Mouse (Mus musculus): ENCODE data around the gene Polr2f. TPM values are rescaled to one million over a fixed set of nuclear protein-coding genes. Genes with fewer than 3 reads are reported as not detected.

Gene Polr2f
- polyA plus RNA-seq, 1 experiment from 2014 or later = 327 TPM

DNA sequence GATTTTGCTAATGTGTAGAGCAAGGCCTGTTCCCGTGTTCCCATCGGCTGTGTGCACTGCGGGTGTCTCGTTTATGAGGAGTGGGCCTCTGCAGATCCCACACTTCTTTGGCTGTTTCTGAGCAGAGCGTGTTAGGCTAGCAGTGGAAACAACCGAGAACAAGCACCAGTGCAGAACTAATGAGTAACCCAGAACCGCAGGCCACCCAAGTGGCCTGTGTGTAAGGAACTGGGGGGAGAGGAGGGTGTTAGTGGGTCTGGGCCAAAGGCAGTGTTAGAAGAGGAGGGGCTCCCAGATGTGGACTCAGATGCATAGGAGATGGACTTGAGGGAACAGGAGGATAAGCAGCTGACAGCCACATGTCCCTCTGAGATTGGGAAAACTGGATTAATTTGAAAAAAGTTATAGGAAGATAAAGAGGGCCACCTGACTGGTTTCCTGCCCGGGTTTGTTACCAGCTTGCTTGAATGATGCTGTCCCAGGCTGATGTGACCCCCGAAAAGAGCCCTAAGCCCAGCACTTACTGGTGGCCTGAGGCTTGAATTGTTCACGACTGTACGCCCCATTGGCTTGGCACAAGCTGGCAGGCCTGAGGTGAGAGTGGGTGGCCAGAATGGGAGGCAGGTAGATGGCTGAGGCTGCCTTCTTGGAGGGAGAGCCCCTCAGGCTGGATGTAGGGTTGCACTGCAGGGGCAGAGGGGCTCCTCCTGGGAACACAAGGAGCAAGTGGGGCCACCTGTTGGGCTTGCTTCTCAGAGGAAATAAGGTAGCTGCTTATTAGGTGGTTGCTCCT, 4.8 kb upstream of the Polr2f start:
- ATAC-seq (ENCODE audit: low FRiP score, low read depth) = no peak
- H3K4me3 ChIP-seq = no peak overlapping the region
- H3K9me3 ChIP-seq = no peaks in the 10 kb centered on the region
- 68% methylated on average over 11 of the region's 11 CpGs for WGBS
- no peak overlapping the region for H3K4me2 ChIP-seq (replicated peaks)
- no peak overlapping the region for H3K9ac ChIP-seq (replicated peaks)
- no peak overlapping the region for H3K27ac ChIP-seq (replicated peaks)
- H3K27me3 ChIP-seq = no peaks in the 10 kb centered on the region
- peaks cover 24% of the 10 kb centered on the region for H3K36me3 ChIP-seq
- H3K4me1 ChIP-seq = peaks cover 8% of the 10 kb centered on the region; the same call in 1 of the 2 replicates

DNA sequence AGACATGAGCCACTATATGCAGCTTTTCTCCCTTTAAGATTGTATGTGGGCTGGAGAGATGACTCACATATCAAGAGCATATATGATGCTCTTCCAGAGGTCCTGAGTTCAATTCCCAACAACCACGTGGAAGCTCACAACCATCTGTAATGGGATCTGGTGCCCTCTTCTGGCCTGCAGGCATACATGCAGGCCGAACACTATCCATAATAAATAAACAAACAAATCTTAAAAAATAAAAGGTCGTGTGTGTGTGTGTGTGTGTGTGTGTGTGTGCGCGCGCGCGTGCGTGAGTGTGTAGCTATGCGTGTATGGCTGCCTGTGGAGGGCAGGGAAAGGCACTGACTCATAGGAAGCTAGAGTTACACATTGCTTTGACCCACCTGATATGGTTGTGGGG, 1.2 kb upstream of the Polr2f start:
- H3K4me2 ChIP-seq (replicated peaks) = no peak overlapping the region
- no peaks in the 10 kb centered on the region for H3K27me3 ChIP-seq
- peaks cover 4% of the 10 kb centered on the region for H3K36me3 ChIP-seq
- H3K9me3 ChIP-seq = no peaks in the 10 kb centered on the region
- WGBS = 66% methylated on average over 10 of the region's 10 CpGs
- H3K4me3 ChIP-seq = no peak overlapping the region
- H3K9ac ChIP-seq (replicated peaks) = no peak overlapping the region
- H3K4me1 ChIP-seq = peaks cover 22% of the 10 kb centered on the region
- no peak overlapping the region for H3K27ac ChIP-seq (replicated peaks)
- ATAC-seq (ENCODE audit: low FRiP score, low read depth) = no peak

DNA sequence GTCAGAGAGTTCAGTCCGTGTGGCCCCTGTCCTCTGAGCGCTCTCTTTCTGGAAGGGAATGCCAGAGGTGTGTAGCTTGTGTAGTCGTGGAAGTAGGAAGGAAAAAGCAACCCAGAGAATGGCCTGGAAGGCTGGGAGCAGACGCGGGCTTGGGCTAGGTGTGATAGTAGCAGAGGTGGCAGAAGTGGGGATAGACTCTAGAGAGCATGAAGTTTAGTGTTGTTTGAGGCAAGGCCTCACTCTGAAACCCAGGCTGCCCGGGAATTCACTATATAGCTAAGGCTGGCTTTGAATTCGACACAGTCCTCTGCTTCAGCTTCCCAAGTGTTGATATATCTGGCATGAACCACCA, 733 bp downstream of the Polr2f start:
- Histone ChIP-seq H3K4me3 (peak overlapping the region; percentile 94), H3K4me2 (replicated peaks) (peak overlapping the region; percentile 65), H3K27ac (replicated peaks) (peak overlapping the region; percentile 52), H3K27me3 (no peaks in the 10 kb centered on the region), H3K36me3 (peaks cover 23% of the 10 kb centered on the region), H3K9me3 (no peaks in the 10 kb centered on the region), H3K9ac (replicated peaks) (peak overlapping the region; percentile 86), H3K4me1 (peaks cover 19% of the 10 kb centered on the region)
- no peak for ATAC-seq (ENCODE audit: low FRiP score, low read depth)
- 4% methylated on average over 7 of the region's 7 CpGs for WGBS

DNA sequence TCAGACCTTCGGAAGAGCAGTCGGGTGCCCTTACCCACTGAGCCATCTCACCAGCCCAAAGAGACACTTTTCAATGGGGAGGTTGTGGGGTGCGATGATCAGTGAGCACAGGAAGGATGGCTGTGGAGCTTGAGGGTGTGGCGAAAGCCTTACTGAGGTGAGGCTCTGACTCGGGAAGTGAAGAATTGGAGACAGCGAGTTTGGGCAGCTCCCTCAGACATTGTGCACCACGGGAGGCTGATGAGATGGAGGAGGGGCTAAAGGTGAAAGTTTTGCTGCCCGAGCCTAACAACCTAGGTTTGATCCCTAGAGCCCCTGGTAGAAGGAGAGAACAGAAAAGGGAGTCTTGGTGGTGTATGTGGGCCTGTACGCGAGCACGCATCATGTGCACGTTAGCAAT, 2.5 kb downstream of the Polr2f start:
- H3K27ac ChIP-seq (replicated peaks) = no peak overlapping the region
- no peak for ATAC-seq (ENCODE audit: low FRiP score, low read depth)

DNA sequence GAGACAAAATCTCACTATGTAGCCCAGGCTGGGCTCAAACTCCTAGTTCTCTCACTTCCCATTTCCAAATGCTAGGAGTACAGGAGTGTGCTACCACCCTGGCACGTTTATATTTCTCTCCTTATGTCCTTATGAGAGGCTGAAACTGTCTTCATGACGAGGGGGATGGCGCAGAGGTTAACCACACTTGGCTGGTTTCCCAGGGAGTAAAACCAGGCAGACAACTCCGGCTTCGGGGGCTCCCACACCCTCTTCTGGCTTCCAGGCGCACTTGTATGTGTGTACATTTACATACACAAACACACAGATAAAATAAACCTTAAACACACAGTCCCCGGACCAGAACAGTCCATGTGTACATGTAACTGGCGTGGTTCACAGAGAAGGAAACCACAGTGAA, 3.2 kb downstream of the Polr2f start:
- H3K27me3 ChIP-seq = no peaks in the 10 kb centered on the region
- WGBS = 91% methylated on average over 8 of the region's 8 CpGs
- peaks cover 39% of the 10 kb centered on the region for H3K36me3 ChIP-seq
- no peak overlapping the region for H3K9ac ChIP-seq (replicated peaks)
- H3K4me3 ChIP-seq = no peak overlapping the region
- peaks cover 19% of the 10 kb centered on the region for H3K4me1 ChIP-seq
- H3K27ac ChIP-seq (replicated peaks) = no peak overlapping the region
- no peak overlapping the region for H3K4me2 ChIP-seq (replicated peaks)
- H3K9me3 ChIP-seq = no peaks in the 10 kb centered on the region
- no peak for ATAC-seq (ENCODE audit: low FRiP score, low read depth)

More for the DNA sequence above, 2.5 kb downstream of the Polr2f start:
- H3K27me3 ChIP-seq = no peaks in the 10 kb centered on the region
- peaks cover 38% of the 10 kb centered on the region for H3K36me3 ChIP-seq
- H3K4me1 ChIP-seq = peaks cover 19% of the 10 kb centered on the region
- H3K4me2 ChIP-seq (replicated peaks) = no peak overlapping the region
- 87% methylated on average over 12 of the region's 12 CpGs for WGBS
- no peak overlapping the region for H3K9ac ChIP-seq (replicated peaks)
- H3K4me3 ChIP-seq = no peak overlapping the region
- H3K9me3 ChIP-seq = no peaks in the 10 kb centered on the region

DNA sequence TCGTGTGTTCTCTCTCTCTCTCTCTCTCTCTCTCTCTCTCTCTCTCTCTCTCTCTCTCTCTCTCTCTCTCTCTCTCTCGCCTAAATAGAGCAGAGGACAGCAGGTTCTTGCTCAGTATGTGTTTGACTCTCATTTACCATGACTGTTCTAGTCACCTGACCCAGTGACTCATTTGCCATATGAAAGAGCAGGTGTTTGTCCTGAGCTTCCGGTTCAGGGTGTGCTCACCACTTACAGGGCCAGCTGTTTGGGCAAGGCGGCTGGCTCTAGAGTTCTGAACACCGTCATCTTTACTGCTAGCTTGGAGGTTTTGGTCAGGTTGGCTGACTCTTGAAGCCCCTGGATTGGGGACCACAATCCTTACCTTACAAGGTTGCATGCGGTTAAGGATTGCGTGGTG, 4.7 kb downstream of the Polr2f start:
- no peak overlapping the region for H3K4me3 ChIP-seq
- no peak overlapping the region for H3K27ac ChIP-seq (replicated peaks)
- H3K4me1 ChIP-seq = peaks cover 16% of the 10 kb centered on the region
- 93% methylated on average over 7 of the region's 7 CpGs for WGBS
- H3K4me2 ChIP-seq (replicated peaks) = no peak overlapping the region
- H3K27me3 ChIP-seq = no peaks in the 10 kb centered on the region
- peaks cover 50% of the 10 kb centered on the region for H3K36me3 ChIP-seq
- H3K9ac ChIP-seq (replicated peaks) = no peak overlapping the region
- H3K9me3 ChIP-seq = no peaks in the 10 kb centered on the region
- no peak for ATAC-seq (ENCODE audit: low FRiP score, low read depth)

DNA sequence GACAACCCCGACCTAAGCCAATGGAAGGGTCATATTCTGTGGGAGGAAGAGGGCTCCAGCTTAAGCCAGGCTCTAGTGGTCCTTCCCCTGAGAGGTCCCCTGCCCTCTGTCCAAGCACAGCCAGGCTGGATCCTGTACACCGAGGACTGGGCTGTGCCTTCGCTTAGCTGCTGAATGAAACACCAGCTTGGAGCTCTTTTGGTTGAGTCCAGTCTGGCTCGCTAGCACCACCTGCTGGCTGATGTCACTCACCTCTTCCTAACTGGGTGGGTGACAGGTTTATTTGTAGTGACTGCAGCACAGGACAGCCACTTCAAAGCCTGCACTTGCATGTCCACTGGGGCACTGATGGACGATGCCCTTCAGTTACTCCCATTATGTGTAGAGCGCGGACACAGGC, 7.7 kb downstream of the Polr2f start:
- H3K4me1 ChIP-seq = peaks cover 24% of the 10 kb centered on the region
- WGBS = 55% methylated on average over 7 of the region's 7 CpGs
- no peak overlapping the region for H3K4me3 ChIP-seq
- no peaks in the 10 kb centered on the region for H3K27me3 ChIP-seq
- no peak overlapping the region for H3K27ac ChIP-seq (replicated peaks)
- no peaks in the 10 kb centered on the region for H3K9me3 ChIP-seq
- H3K9ac ChIP-seq (replicated peaks) = no peak overlapping the region
- peaks cover 65% of the 10 kb centered on the region for H3K36me3 ChIP-seq
- ATAC-seq (ENCODE audit: low FRiP score, low read depth) = peak; percentile 49; the same call in 1 of the 2 replicates
- no peak overlapping the region for H3K4me2 ChIP-seq (replicated peaks)

DNA sequence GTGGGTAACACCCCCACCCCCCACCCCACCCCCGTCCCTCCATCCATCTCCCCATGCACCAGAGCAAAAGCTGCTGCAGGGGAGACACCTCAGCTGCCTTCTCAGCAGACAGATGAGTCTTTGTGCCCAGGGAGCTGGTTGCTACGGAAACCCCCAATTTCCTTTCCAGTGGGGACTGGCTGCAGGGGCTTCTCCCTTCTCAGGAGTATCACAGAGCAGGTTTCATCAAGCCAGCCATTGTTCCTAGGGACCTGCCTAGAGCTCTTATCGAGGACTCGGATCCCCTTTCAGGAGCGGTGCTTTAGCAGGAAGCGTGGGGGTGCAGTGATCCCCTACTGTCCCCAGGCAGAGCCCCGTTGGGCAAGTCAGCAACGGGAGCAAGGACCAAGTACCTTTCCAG, 11.1 kb downstream of the Polr2f start:
- Histone ChIP-seq H3K4me1 (peaks cover 34% of the 10 kb centered on the region), H3K27me3 (peaks cover 5% of the 10 kb centered on the region; the same call in 1 of the 2 replicates), H3K4me2 (replicated peaks) (no peak overlapping the region; the same call in 1 of the 2 replicates), H3K9me3 (no peaks in the 10 kb centered on the region), H3K27ac (replicated peaks) (peak overlapping the region; percentile 77), H3K9ac (replicated peaks) (0 out of 2 replicates have a peak overlapping the region, but pooled peaks have one; percentile 4), H3K36me3 (peaks cover 38% of the 10 kb centered on the region), H3K4me3 (no peak overlapping the region)
- WGBS = 45% methylated on average over 8 of the region's 8 CpGs
- ATAC-seq (ENCODE audit: low FRiP score, low read depth) = no peak; the same call in 1 of the 2 replicates

DNA sequence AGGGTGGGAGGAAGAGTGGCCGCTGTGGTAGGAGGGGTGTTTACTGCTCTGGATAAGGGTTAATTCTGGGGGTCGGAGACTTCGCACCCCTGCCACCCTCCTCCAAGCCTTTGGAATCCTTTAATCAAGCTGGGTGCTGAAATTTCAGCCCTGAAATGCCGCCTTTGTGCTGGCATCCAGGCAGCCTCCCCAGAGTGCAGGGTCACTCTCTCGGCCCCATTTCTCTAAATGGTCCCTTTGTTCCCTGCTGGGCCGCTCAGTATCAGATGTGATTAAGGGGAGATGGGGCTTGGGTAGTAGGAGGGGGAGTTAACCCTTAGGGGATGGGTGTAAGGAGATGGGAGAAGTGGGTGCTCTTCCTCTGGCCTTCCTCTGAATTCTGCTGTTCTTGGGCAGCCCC, 11.9 kb downstream of the Polr2f start:
- no peak overlapping the region for H3K9ac ChIP-seq (replicated peaks)

DNA sequence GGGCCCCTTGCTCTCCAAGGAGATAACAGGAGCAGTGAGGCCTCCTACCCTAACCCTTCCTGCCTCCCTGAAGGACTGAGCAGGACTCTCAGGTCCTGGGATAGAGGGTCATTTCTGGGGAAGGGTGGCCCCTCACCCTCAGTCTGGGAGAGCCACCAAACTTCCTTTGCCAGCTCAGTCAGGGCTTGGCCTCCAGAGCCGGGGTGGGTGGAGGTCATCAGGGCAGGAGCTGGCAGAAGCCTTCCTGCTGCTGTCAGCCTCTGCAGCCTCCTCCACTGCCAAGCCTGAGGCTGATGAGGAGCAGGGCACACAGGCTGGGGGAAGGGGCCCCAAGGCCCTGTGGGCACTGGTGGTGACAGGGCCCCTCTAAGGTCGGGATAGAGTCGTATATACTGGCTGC, 14.8 kb downstream of the Polr2f start:
- no peak overlapping the region for H3K9ac ChIP-seq (replicated peaks)
- no peaks in the 10 kb centered on the region for H3K9me3 ChIP-seq
- H3K27me3 ChIP-seq = peaks cover 30% of the 10 kb centered on the region
- H3K4me3 ChIP-seq = no peak overlapping the region
- no peak overlapping the region for H3K27ac ChIP-seq (replicated peaks)
- 27% methylated on average over 3 of the region's 3 CpGs for WGBS
- no peak overlapping the region for H3K4me2 ChIP-seq (replicated peaks)
- ATAC-seq (ENCODE audit: low FRiP score, low read depth) = no peak
- H3K4me1 ChIP-seq = peaks cover 34% of the 10 kb centered on the region
- H3K36me3 ChIP-seq = peaks cover 15% of the 10 kb centered on the region; the same call in 1 of the 2 replicates

More for the DNA sequence above, 11.9 kb downstream of the Polr2f start:
- H3K9me3 ChIP-seq = no peaks in the 10 kb centered on the region
- H3K4me3 ChIP-seq = no peak overlapping the region
- H3K27me3 ChIP-seq = peaks cover 5% of the 10 kb centered on the region; the same call in 1 of the 2 replicates
- peaks cover 34% of the 10 kb centered on the region for H3K4me1 ChIP-seq
- peaks cover 30% of the 10 kb centered on the region for H3K36me3 ChIP-seq
- no peak overlapping the region for H3K4me2 ChIP-seq (replicated peaks)
- WGBS = 45% methylated on average over 6 of the region's 6 CpGs
- H3K27ac ChIP-seq (replicated peaks) = peak overlapping the region; percentile 77
- ATAC-seq (ENCODE audit: low FRiP score, low read depth) = no peak

DNA sequence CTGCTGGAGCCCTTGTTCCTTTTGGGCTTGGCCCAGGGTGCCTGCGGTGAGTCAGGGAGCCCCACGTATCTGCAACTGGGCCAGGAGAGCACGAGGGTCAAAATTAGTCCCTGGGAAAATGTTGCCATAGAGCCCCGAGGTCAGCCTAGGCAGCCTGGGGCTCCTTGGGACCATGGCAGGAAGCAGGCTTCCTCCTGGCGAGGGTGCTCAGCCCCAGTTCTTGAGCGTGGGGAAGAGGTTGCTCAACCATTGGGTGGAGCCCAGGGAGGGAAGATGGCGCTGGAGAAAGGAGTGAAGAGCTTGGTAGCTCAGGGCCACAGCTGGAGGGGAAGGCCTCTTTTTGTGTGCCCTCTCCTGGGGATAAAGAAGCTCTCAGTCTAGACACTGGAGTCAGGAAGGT, 21.5 kb downstream of the Polr2f start:
- no peak overlapping the region for H3K4me3 ChIP-seq
- WGBS = 69% methylated on average over 7 of the region's 7 CpGs
- H3K27ac ChIP-seq (replicated peaks) = no peak overlapping the region
- no peak for ATAC-seq (ENCODE audit: low FRiP score, low read depth)
- H3K4me1 ChIP-seq = peaks cover 31% of the 10 kb centered on the region
- peaks cover 90% of the 10 kb centered on the region for H3K27me3 ChIP-seq
- H3K9me3 ChIP-seq = no peaks in the 10 kb centered on the region
- no peak overlapping the region for H3K4me2 ChIP-seq (replicated peaks)
- H3K36me3 ChIP-seq = no peaks in the 10 kb centered on the region
- H3K9ac ChIP-seq (replicated peaks) = no peak overlapping the region

DNA sequence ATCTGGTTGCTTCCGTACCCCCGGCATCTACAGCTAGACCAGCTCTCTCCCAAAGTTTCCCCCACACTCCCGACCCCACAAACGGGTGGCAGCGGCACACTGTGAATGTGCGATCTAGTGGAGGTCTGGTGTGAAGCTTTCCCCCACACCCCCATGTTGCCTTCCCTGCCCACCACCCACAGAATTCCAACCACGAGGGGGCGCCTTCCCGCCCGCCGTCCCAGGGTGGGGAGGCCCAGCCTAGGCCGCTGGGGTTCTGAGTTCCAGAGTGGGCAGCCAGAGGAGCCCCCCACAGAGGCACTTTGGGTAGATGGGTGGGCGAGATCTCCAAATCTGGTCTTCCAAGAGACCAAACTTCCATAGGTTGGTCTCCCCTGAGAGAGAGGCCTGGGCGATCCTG, 22.0 kb downstream of the Polr2f start:
- H3K27me3 ChIP-seq = peaks cover 94% of the 10 kb centered on the region
- no peak overlapping the region for H3K9ac ChIP-seq (replicated peaks)
- no peaks in the 10 kb centered on the region for H3K36me3 ChIP-seq
- WGBS = 49% methylated on average over 14 of the region's 14 CpGs
- no peak overlapping the region for H3K27ac ChIP-seq (replicated peaks)
- peak overlapping the region; percentile 20; the same call in 1 of the 2 replicates for H3K4me3 ChIP-seq
- no peak for ATAC-seq (ENCODE audit: low FRiP score, low read depth)
- peaks cover 31% of the 10 kb centered on the region for H3K4me1 ChIP-seq
- H3K9me3 ChIP-seq = no peaks in the 10 kb centered on the region
- no peak overlapping the region for H3K4me2 ChIP-seq (replicated peaks)
